Mouse (Mus musculus): ENCODE measurements around the gene Cdk8.

DNA sequence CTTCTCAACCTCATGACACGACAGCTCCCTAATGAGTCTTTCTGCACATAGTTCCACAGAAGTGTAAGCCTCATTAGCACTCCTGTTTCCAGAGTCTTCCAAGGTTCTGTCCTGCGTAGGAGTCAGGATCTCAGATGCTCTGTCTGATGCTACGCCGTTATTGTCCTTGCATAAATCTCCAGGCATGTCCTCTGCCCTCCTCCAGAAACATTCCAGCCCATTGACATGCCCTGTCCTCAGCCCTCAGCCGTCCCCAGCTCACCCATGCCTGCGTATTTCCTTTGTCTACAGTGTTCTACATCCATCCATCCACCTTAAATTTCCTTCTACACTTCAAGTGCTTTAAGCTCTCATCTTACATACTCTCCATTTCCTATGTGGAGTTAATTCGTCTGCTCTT is 121.0 kb downstream of the Cdk8 start:
- TF ChIP-seq POLR2A (IDR thresholded peaks at IDR 0.05; ENCODE audit: low read depth, low read length) (no peak), CTCF (conservative IDR thresholded peaks at IDR 0.05; ENCODE audit: insufficient read depth, insufficient read length, low read depth, low read length) (no peak)

Measured in kidney, adult 2 months (tissue).